Mouse (Mus musculus) natural killer cell, adult 2 months (primary cell): ENCODE measurements around the gene Psg19.

Experiments
- DNase-seq, 2 experiments: peaks; one replicate each; pipeline ENCODE4 v3.0.0; 2022; ENCODE audit warnings: low spot score in 2 of 2

Psg19 gene

DNA sequence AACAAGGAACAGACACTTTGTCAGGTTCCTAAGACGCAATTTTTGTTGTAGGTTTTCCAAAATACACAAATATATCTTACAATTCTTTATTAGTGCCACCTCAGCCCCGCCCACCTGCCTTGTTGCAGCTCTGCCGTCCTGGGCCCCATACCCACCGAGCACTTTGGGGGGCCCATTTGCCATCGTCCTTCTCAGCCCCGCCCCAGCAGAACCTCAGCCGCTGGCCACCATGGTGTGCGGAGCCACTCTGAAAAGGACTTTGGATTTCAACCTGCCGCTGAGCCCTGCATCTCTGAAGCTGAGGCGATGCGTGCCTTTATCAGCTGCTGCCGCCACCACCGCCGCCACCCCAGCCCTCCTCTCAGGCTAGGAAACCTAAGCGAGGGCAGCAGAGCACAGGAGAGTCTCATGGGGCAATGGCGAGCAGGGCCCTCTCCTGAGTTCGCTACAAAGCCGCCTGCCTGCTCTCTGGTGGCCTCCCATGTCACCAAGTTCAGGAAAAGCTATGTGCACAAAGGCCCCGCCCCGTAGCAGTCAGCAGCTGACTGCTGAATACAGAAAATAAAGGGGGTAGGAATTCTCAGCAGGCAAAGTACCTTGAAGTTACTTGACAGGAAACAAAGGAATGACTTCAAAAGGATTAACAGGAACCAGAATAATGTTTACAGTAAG is 52.0 kb downstream of the Psg19 start:
- no peak for DNase-seq
